Mouse (Mus musculus): ENCODE results near the gene Med16. TPM values are rescaled to one million over a fixed set of nuclear protein-coding genes. Genes with fewer than 3 reads are reported as not detected.
A peak's percentile ranks its signal among the peaks of the same experiment; 100 is the strongest.

Med16 gene
- polyA plus RNA-seq, 1 experiment = 4.9 TPM

DNA sequence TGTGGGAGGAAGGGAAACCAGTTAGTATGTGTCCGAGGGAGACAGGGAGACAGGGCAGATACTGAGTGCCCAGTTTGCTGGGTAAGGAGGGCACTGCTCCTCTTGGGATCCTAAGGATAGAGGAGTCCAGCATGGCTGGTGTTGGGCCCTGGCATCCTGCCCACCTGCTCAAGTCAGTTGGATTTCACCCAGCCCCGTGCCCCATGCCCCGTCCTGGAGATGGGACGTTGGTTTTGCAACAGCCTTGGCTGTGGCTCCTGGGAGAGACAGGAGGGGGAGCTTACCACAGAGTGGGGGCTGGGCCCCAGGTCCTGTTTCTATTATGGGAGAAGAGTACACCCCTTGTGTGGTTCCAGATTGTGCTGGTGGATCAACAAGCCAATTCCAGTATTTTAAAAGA is 24.3 kb downstream of the Med16 start:
- H3K4me1 ChIP-seq (ENCODE audit: control insufficient read depth) = peaks cover 28% of the 10 kb centered on the region

GRCm38 (mm10) chr10:79883297-79884084 is 25.2 kb downstream of the Med16 start:
- peaks cover 28% of the 10 kb centered on the region for H3K4me1 ChIP-seq (ENCODE audit: control insufficient read depth)

More for the DNA sequence above, 24.3 kb downstream of the Med16 start:
- H3K27me3 ChIP-seq (ENCODE audit: control insufficient read depth) = peaks cover 36% of the 10 kb centered on the region
- TF ChIP-seq TAL1 (IDR thresholded peaks at IDR 0.05; ENCODE audit: low read length) = no peak
- no peak for TF ChIP-seq GATA1 (IDR thresholded peaks at IDR 0.05; ENCODE audit: low read length)
- no peaks in the 10 kb centered on the region for H3K36me3 ChIP-seq (ENCODE audit: control insufficient read depth)
- H3K9me3 ChIP-seq (ENCODE audit: control insufficient read depth, low read length) = no peaks in the 10 kb centered on the region
- H3K4me3 ChIP-seq (replicated peaks) = no peak overlapping the region

DNA sequence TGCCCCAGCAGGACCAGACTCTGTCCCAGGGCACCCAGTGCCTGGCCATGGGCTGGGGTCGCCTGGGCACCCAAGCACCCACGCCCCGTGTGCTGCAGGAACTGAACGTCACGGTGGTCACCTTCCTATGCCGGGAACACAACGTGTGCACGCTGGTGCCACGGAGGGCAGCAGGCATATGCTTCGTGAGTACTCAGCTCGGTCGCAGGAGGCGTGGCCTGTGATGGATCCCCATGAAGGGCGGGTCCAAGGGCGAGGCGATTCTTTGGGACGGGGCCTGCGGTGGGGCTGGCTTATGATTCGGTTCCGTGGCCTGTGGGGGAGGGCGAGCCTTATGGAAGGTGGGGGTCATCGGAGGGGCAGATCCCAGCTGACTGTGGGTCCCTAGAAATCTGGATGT is 26.7 kb downstream of the Med16 start:
- Histone ChIP-seq H3K4me3 (replicated peaks) (peak overlapping the region; percentile 23), H3K27me3 (ENCODE audit: control insufficient read depth) (peaks cover 54% of the 10 kb centered on the region), H3K4me1 (ENCODE audit: control insufficient read depth) (peaks cover 38% of the 10 kb centered on the region), H3K9me3 (ENCODE audit: control insufficient read depth, low read length) (no peaks in the 10 kb centered on the region), H3K36me3 (ENCODE audit: control insufficient read depth) (no peaks in the 10 kb centered on the region)
- no peak for TF ChIP-seq TAL1 (IDR thresholded peaks at IDR 0.05; ENCODE audit: low read length)
- TF ChIP-seq GATA1 (IDR thresholded peaks at IDR 0.05; ENCODE audit: low read length) = no peak

More at GRCm38 (mm10) chr10:79883297-79884084, 25.2 kb downstream of the Med16 start:
- H3K4me3 ChIP-seq (replicated peaks) = no peak overlapping the region
- TF ChIP-seq GATA1 (IDR thresholded peaks at IDR 0.05; ENCODE audit: low read length) = no peak
- no peak for TF ChIP-seq TAL1 (IDR thresholded peaks at IDR 0.05; ENCODE audit: low read length)
- no peaks in the 10 kb centered on the region for H3K36me3 ChIP-seq (ENCODE audit: control insufficient read depth)
- H3K9me3 ChIP-seq (ENCODE audit: control insufficient read depth, low read length) = no peaks in the 10 kb centered on the region
- H3K27me3 ChIP-seq (ENCODE audit: control insufficient read depth) = peaks cover 42% of the 10 kb centered on the region

GRCm38 (mm10) chr10:79880721-79881120 is 28.0 kb downstream of the Med16 start:
- no peaks in the 10 kb centered on the region for H3K36me3 ChIP-seq (ENCODE audit: control insufficient read depth)
- H3K4me1 ChIP-seq (ENCODE audit: control insufficient read depth) = peaks cover 40% of the 10 kb centered on the region
- H3K9me3 ChIP-seq (ENCODE audit: control insufficient read depth, low read length) = no peaks in the 10 kb centered on the region
- H3K4me3 ChIP-seq (replicated peaks) = no peak overlapping the region
- H3K27me3 ChIP-seq (ENCODE audit: control insufficient read depth) = peaks cover 56% of the 10 kb centered on the region
- TF ChIP-seq TAL1 (IDR thresholded peaks at IDR 0.05; ENCODE audit: low read length) (no peak), GATA1 (IDR thresholded peaks at IDR 0.05; ENCODE audit: low read length) (no peak)

- Histone ChIP-seq H3K4me1 (ENCODE audit: control insufficient read depth) (peaks cover 41% of the 10 kb centered on the region), H3K4me3 (replicated peaks) (no peak overlapping the region), H3K36me3 (ENCODE audit: control insufficient read depth) (no peaks in the 10 kb centered on the region), H3K9me3 (ENCODE audit: control insufficient read depth, low read length) (no peaks in the 10 kb centered on the region), H3K27me3 (ENCODE audit: control insufficient read depth) (peaks cover 67% of the 10 kb centered on the region)
- TF ChIP-seq TAL1 (IDR thresholded peaks at IDR 0.05; ENCODE audit: low read length) = no peak
- no peak for TF ChIP-seq GATA1 (IDR thresholded peaks at IDR 0.05; ENCODE audit: low read length)
Observed at GRCm38 (mm10) chr10:79879527-79879926, 29.2 kb downstream of the Med16 start.

GRCm38 (mm10) chr10:79877757-79878156 is 31.0 kb downstream of the Med16 start:
- Histone ChIP-seq H3K36me3 (ENCODE audit: control insufficient read depth) (no peaks in the 10 kb centered on the region), H3K27me3 (ENCODE audit: control insufficient read depth) (peaks cover 77% of the 10 kb centered on the region), H3K9me3 (ENCODE audit: control insufficient read depth, low read length) (no peaks in the 10 kb centered on the region), H3K4me1 (ENCODE audit: control insufficient read depth) (peaks cover 48% of the 10 kb centered on the region), H3K4me3 (replicated peaks) (no peak overlapping the region)
- no peak for TF ChIP-seq GATA1 (IDR thresholded peaks at IDR 0.05; ENCODE audit: low read length)
- TF ChIP-seq TAL1 (IDR thresholded peaks at IDR 0.05; ENCODE audit: low read length) = no peak

GRCm38 (mm10) chr10:79877174-79877573 is 31.5 kb downstream of the Med16 start:
- Histone ChIP-seq H3K9me3 (ENCODE audit: control insufficient read depth, low read length) (no peaks in the 10 kb centered on the region), H3K27me3 (ENCODE audit: control insufficient read depth) (peaks cover 76% of the 10 kb centered on the region), H3K4me3 (replicated peaks) (no peak overlapping the region), H3K36me3 (ENCODE audit: control insufficient read depth) (no peaks in the 10 kb centered on the region), H3K4me1 (ENCODE audit: control insufficient read depth) (peaks cover 43% of the 10 kb centered on the region)
- no peak for TF ChIP-seq GATA1 (IDR thresholded peaks at IDR 0.05; ENCODE audit: low read length)
- no peak for TF ChIP-seq TAL1 (IDR thresholded peaks at IDR 0.05; ENCODE audit: low read length)

GRCm38 (mm10) chr10:79874290-79874862 is 34.3 kb downstream of the Med16 start, which contains the start of the genes Prtn3 and Plppr3:
Gene Prtn3, plus strand, starts transcription at chr10:79874476.
Gene Plppr3, minus strand, starts transcription at chr10:79874634.
- Histone ChIP-seq H3K27me3 (ENCODE audit: control insufficient read depth) (peaks cover 60% of the 10 kb centered on the region), H3K4me1 (ENCODE audit: control insufficient read depth) (peaks cover 21% of the 10 kb centered on the region), H3K4me3 (replicated peaks) (peak within 1 kb of the TSS; percentile 40), H3K9me3 (ENCODE audit: control insufficient read depth, low read length) (no peaks in the 10 kb centered on the region), H3K36me3 (ENCODE audit: control insufficient read depth) (no peaks in the 10 kb centered on the region)
- TF ChIP-seq GATA1 (IDR thresholded peaks at IDR 0.05; ENCODE audit: low read length) = no peak
- no peak for TF ChIP-seq TAL1 (IDR thresholded peaks at IDR 0.05; ENCODE audit: low read length)

GRCm38 (mm10) chr10:79873715-79874289 is 34.9 kb downstream of the Med16 start:
- Histone ChIP-seq H3K4me3 (replicated peaks) (peak overlapping the region; percentile 40), H3K9me3 (ENCODE audit: control insufficient read depth, low read length) (no peaks in the 10 kb centered on the region), H3K4me1 (ENCODE audit: control insufficient read depth) (peaks cover 21% of the 10 kb centered on the region), H3K27me3 (ENCODE audit: control insufficient read depth) (peaks cover 58% of the 10 kb centered on the region), H3K36me3 (ENCODE audit: control insufficient read depth) (no peaks in the 10 kb centered on the region)
- TF ChIP-seq TAL1 (IDR thresholded peaks at IDR 0.05; ENCODE audit: low read length) (no peak), GATA1 (IDR thresholded peaks at IDR 0.05; ENCODE audit: low read length) (no peak)
